Comparison of ENCODE assay signal across 12 mouse cellular contexts in genomic region chr8:23360850-23361274, GRCm38 (mm10).
A peak's percentile ranks its signal among the peaks of the same experiment; 100 is the strongest.
DNase-seq lines count a peak whose midpoint lies in the region; ATAC-seq lines count a peak whose summit lies in the region.
"Had no signal": no experiment of that assay in that cellular context is flagged by ENCODE, and none has a peak within 500 bp of the region (broad histone marks: within the 10 kb centered on the region; RNA-seq: fewer than 3 reads in every experiment).

No protein-coding gene starts in this region.

- no peaks in the 10 kb centered on the region for H3K27me3 ChIP-seq in heart, embryonic 15.5 days
- H3K27me3 ChIP-seq in forebrain, embryonic 15.5 days, result no peaks in the 10 kb centered on the region
- H3K27me3 ChIP-seq in midbrain, embryonic 10.5 days (ENCODE audit: low read depth, poor library complexity, severe bottlenecking), result no peaks in the 10 kb centered on the region

- 20% methylated on average over 9 of the region's 9 CpGs for WGBS in heart, embryonic 15.5 days
- 2% methylated on average over 9 of the region's 9 CpGs for WGBS in forebrain, embryonic 15.5 days
- 3% methylated on average over 9 of the region's 9 CpGs for WGBS in midbrain, embryonic 10.5 days

- peaks cover 8% of the 10 kb centered on the region for H3K4me1 ChIP-seq in heart, embryonic 15.5 days (replicated peaks)
- peaks cover 5% of the 10 kb centered on the region for H3K4me1 ChIP-seq in forebrain, embryonic 15.5 days
- H3K4me1 ChIP-seq in midbrain, embryonic 10.5 days, result peaks cover 23% of the 10 kb centered on the region

- peak overlapping the region; percentile 32; the same call in 1 of the 2 replicates for H3K4me2 ChIP-seq in heart, embryonic 15.5 days
- H3K4me2 ChIP-seq in forebrain, embryonic 15.5 days (replicated peaks), result no peak overlapping the region

- ATAC-seq in heart, embryonic 15.5 days (replicated peaks; ENCODE audit: insufficient number of reproducible peaks, insufficient read depth, low FRiP score, low read depth), result no peak
- peak; percentile 97 for ATAC-seq in forebrain, embryonic 15.5 days (replicated peaks)
- ATAC-seq: intestine, postnatal 0 days had no signal

- H3K9ac ChIP-seq in heart, embryonic 15.5 days, result peak overlapping the region; percentile 48
- H3K9ac ChIP-seq in forebrain, embryonic 15.5 days (replicated peaks), result peak overlapping the region; percentile 20

- no peaks in the 10 kb centered on the region for H3K36me3 ChIP-seq in heart, embryonic 15.5 days
- H3K36me3 ChIP-seq in forebrain, embryonic 15.5 days, result no peaks in the 10 kb centered on the region
- no peaks in the 10 kb centered on the region for H3K36me3 ChIP-seq in midbrain, embryonic 10.5 days

- peak overlapping the region; percentile 87 for H3K27ac ChIP-seq in heart, embryonic 15.5 days
- H3K27ac ChIP-seq in forebrain, embryonic 15.5 days (replicated peaks), result peak overlapping the region; percentile 80
- H3K27ac ChIP-seq in midbrain, embryonic 10.5 days (replicated peaks), result peak overlapping the region; percentile 87

- DNase-seq in heart, postnatal 4 days, result no peak
- peak; percentile 78 for DNase-seq in midbrain, embryonic 10.5 days (ENCODE audit: low spot score)
- DNase-seq in gastrocnemius, postnatal 14 days, result no peak
- DNase-seq in cerebellum, postnatal 25 days, result no peak
- no peak for DNase-seq in left cerebral cortex, adult 9 months (ENCODE audit: low spot score in 2 of 2)
- DNase-seq in gastrocnemius, adult 8-10 months (ENCODE audit: low spot score in 2 of 2), result no peak
- DNase-seq: cerebellum, adult 8-10 months; layer of hippocampus, postnatal 36 days; lung, adult 2 months had no signal

- 0 out of 2 replicates have a peak, but pooled peaks cover 12% of the 10 kb centered on the region for H3K9me3 ChIP-seq in heart, embryonic 15.5 days (replicated peaks)
- H3K9me3 ChIP-seq in forebrain, embryonic 15.5 days, result peaks cover 10% of the 10 kb centered on the region
- peaks cover 22% of the 10 kb centered on the region for H3K9me3 ChIP-seq in midbrain, embryonic 10.5 days (replicated peaks)

- intact Hi-C loops in gastrocnemius, postnatal 14 days (cut with DNase I; ENCODE audit: low total_unique reads), result no loop called here

- H3K4me3 ChIP-seq in heart, embryonic 15.5 days, result no peak overlapping the region
- H3K4me3 ChIP-seq in forebrain, embryonic 15.5 days, result no peak overlapping the region
- H3K4me3 ChIP-seq in midbrain, embryonic 10.5 days, result peak overlapping the region; percentile 23
